Mouse (Mus musculus) stomach, postnatal 0 days (tissue): ENCODE results near the gene Cacna2d4.

Experiments
- CTCF ChIP-seq: IDR thresholded peaks from 2 replicates; pipeline ENCODE4 v1.5.1; 2016; ENCODE audit warnings: antibody characterized with exemption, low read depth, mild to moderate bottlenecking, moderate library complexity
- EP300 ChIP-seq: optimal IDR thresholded peaks from 2 replicates; pipeline ENCODE3; 2016; ENCODE audit warnings: antibody characterized with exemption

GRCm38 (mm10) chr6:119325978-119326377, 89.7 kb downstream of the Cacna2d4 start:
- TF ChIP-seq CTCF, result no peak
- TF ChIP-seq EP300, result no peak
